Mouse (Mus musculus) liver, adult 2 months (tissue): ENCODE results near the gene Fsip1. TPM values are rescaled to one million over a fixed set of nuclear protein-coding genes. Genes with fewer than 3 reads are reported as not detected.

ENCODE experiments used
- DNase-seq: peaks from one replicate; pipeline ENCODE4 v3.0.0-alpha.2; 2011; ENCODE audit warnings: low read depth, low spot score; ENCODE audit errors: extremely low read depth
- H3K27ac ChIP-seq: fragments of 200-500 bp; replicated peaks from 2 replicates; pipeline ENCODE4 v1.5.1; 2012; ENCODE audit warnings: low read depth, mild to moderate bottlenecking, control low read depth, inconsistent platforms, low read length; ENCODE audit not compliant: insufficient read depth
- H3K27me3 ChIP-seq: fragments of 200-500 bp; 2 replicates; pipeline ENCODE4 v1.6.1; 2012; ENCODE audit warnings: mild to moderate bottlenecking, moderate library complexity, low read length, inconsistent platforms; ENCODE audit not compliant: control insufficient read depth, insufficient read depth
- H3K36me3 ChIP-seq: fragments of 200-500 bp; 2 replicates; pipeline ENCODE4 v1.6.1; 2012; ENCODE audit warnings: low read length, inconsistent platforms; ENCODE audit not compliant: control insufficient read depth, insufficient read depth
- H3K4me1 ChIP-seq: fragments of 200-500 bp; 2 replicates; pipeline ENCODE4 v1.6.1; 2011; ENCODE audit warnings: low read length; ENCODE audit not compliant: control insufficient read depth, insufficient read depth
- H3K4me3 ChIP-seq: fragments of 200-500 bp; 2 replicates; pipeline ENCODE4 v1.5.1; 2011; ENCODE audit warnings: low read depth, mild to moderate bottlenecking, control low read depth, low read length, moderate library complexity; ENCODE audit not compliant: insufficient read depth
- H3K79me2 ChIP-seq: fragments of 200-500 bp; 2 replicates; pipeline ENCODE4 v1.6.1; 2012; ENCODE audit warnings: inconsistent platforms, mild to moderate bottlenecking, low read length, moderate library complexity; ENCODE audit not compliant: control insufficient read depth, insufficient read depth
- H3K9ac ChIP-seq: fragments of 200-500 bp; 2 replicates; pipeline ENCODE4 v1.6.1; 2012; ENCODE audit warnings: low read depth, mild to moderate bottlenecking, control low read depth, inconsistent platforms, low read length
- CTCF ChIP-seq: fragments of 200-500 bp; IDR thresholded peaks from 2 replicates; pipeline ENCODE4 v1.5.1; 2011; ENCODE audit warnings: low read depth, low read length, control low read depth
- POLR2A ChIP-seq: fragments of 200-500 bp; IDR thresholded peaks from 2 replicates; pipeline ENCODE4 v1.6.1; 2011; ENCODE audit warnings: low read length, control low read depth; ENCODE audit not compliant: insufficient read depth; ENCODE audit errors: extremely low read depth
- WGBS: fragments of 180-500 bp; shearing (Covaris S2); methylation state at CpG from one replicate; pipeline ENCODE4 v1.1.7; 2018; 5-methylcytosine and 5-hydroxymethylcytosine counted together
- polyA plus RNA-seq: library from polyadenylated mRNA; depleted of rRNA; stranded (reverse); fragments of >200 nt; gene quantifications from 2 replicates; pipeline ENCODE4 v1.2.3, GENCODE M21; 2012
- total RNA-seq: library from RNA; depleted of rRNA; stranded (reverse); fragments of >200 nt; gene quantifications from 2 replicates; pipeline ENCODE4 v1.2.3, GENCODE M21; 2014

Gene Fsip1
- total and polyA plus RNA-seq, 2 experiments: 0.05 to 0.09 TPM

DNA sequence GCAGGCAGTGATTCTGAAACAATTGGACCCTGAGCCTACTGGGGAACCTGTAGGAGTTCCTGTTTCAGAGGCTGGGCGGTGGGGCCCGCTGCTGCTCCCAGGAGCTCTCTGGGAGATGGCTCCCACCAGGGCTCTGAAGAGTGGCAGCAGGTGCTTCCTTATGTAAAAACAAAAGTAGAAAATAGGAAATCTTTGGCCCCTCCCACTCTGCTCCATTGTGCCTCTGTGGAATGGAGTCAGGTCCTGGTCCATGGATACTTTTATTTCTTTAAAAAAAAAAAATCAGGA, 7.1 kb upstream of the Fsip1 start:
- Histone ChIP-seq H3K9ac (no peak overlapping the region), H3K27ac (no peak overlapping the region), H3K36me3 (no peaks in the 10 kb centered on the region), H3K27me3 (no peaks in the 10 kb centered on the region), H3K79me2 (no peaks in the 10 kb centered on the region), H3K4me3 (no peak overlapping the region), H3K4me1 (peaks cover 6% of the 10 kb centered on the region; the same call in 1 of the 2 replicates)
- no peak for DNase-seq
- WGBS: 28% methylated on average over 2 of the region's 2 CpGs
- TF ChIP-seq CTCF (no peak), POLR2A (no peak)

DNA sequence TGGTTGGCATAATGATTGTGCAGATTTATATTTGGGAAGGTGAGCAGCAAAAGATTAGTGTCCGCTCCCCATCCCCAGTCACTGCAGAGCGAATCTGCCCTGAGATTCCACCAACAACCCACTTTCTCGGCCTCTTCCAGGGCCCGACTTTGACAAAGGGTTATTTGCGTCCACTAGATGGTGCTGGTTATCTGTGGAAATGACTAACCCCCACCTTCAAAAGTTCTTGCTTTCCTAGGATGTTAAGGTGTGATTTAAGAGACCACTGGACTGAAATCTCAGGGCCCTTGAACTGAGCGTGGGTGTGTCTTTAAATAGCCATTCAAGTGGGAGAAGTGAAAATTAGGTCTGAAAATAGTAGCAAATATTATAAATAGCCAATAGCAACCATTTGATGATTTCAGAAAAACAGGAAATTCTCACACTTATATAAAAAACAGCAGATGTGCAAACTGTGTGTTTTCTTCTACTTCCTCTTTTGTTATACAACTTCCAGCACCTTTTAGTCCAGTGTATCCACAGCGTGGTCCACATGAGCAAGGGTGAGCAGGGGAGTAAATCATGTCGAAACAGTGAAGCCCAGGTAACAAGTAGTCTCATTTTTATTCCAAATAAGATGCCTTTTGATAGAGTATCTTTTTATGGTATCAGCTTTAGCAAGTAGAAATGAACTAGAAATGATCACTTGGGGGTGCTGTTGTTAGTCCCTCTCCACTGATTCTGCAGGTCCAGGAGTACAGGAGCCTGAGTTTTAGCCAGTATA, 6.6 kb upstream of the Fsip1 start:
- DNase-seq: peak; percentile 48
- H3K27me3 ChIP-seq: no peaks in the 10 kb centered on the region
- no peaks in the 10 kb centered on the region for H3K79me2 ChIP-seq
- no peak overlapping the region for H3K27ac ChIP-seq
- peak; percentile 30; the same call in 1 of the 2 replicates for TF ChIP-seq CTCF
- TF ChIP-seq POLR2A: no peak
- H3K9ac ChIP-seq: no peak overlapping the region
- peaks cover 6% of the 10 kb centered on the region; the same call in 1 of the 2 replicates for H3K4me1 ChIP-seq
- no peaks in the 10 kb centered on the region for H3K36me3 ChIP-seq
- WGBS: 14% methylated on average over 8 of the region's 8 CpGs
- H3K4me3 ChIP-seq: no peak overlapping the region

DNA sequence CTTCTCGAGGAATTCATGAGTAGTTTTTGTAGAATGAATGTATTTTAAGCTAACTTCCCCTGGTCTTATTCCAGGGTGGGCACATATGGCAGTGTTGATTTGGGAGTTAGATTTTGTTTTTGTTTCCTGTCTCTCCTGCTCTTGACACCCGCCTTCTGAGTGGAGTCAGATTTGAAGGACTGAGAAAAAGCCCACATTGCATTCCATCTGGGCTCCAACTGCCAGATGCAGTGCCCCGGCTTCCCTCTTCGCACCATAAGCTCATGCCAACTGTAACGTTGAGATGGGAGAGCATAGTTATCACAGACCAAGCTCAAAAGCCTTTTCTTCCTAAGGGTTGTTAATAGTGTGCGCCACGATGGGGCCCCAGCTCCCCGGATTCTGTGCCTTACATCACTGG, 5.9 kb upstream of the Fsip1 start:
- WGBS: 55% methylated on average over 8 of the region's 8 CpGs
- TF ChIP-seq CTCF (no peak), POLR2A (no peak)
- H3K27ac ChIP-seq: no peak overlapping the region

DNA sequence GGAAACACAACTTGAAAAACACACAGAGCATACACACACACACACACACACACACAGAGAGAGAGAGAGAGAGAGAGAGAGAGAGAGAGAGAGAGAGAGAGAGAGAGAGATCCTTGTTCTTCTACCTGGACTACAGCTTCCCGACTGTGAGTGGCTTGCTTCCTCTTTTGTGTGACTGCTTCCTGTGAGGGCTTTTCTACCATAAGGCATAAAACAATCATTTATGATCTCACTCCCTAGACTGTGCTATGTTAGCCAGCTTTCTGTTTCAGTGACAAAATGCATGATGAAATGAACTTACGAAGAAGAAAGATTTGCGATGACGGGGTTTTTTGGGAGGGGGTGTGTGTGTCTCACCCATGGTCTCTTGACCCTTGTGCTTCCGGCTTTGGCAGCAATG, 3.0 kb upstream of the Fsip1 start:
- Histone ChIP-seq H3K27ac (no peak overlapping the region), H3K36me3 (no peaks in the 10 kb centered on the region), H3K27me3 (no peaks in the 10 kb centered on the region), H3K4me1 (no peaks in the 10 kb centered on the region), H3K4me3 (no peak overlapping the region), H3K9ac (no peak overlapping the region), H3K79me2 (no peaks in the 10 kb centered on the region)
- TF ChIP-seq CTCF: no peak
- TF ChIP-seq POLR2A: no peak
- 73% methylated on average over 5 of the region's 5 CpGs for WGBS
- DNase-seq: no peak

More for the DNA sequence above, 5.9 kb upstream of the Fsip1 start:
- Histone ChIP-seq H3K36me3 (no peaks in the 10 kb centered on the region), H3K27me3 (no peaks in the 10 kb centered on the region), H3K9ac (no peak overlapping the region), H3K79me2 (no peaks in the 10 kb centered on the region), H3K4me3 (no peak overlapping the region), H3K4me1 (peaks cover 6% of the 10 kb centered on the region; the same call in 1 of the 2 replicates)
- no peak for DNase-seq

DNA sequence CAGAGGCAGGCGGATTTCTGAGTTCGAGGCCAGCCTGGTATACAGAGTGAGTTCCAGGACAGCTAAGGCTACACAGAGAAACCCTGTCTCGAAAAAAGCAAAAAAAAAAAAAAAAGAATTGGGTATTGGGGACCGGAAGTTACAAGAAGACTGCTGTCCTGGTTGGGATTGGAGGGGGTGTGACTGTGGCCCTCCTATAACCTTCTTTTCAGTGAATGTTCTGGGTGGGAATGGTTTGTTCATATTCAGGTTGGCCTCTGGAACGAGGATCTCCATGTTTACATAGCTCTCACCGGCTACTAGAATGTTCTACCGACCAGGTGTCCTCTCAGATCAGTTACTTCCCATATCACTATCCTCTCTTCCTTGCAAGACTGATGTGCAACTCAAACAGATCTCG, 328 bp upstream of the Fsip1 start:
- TF ChIP-seq POLR2A: no peak
- no peak for TF ChIP-seq CTCF
- Histone ChIP-seq H3K9ac (no peak overlapping the region), H3K4me3 (no peak overlapping the region), H3K27ac (no peak overlapping the region), H3K36me3 (no peaks in the 10 kb centered on the region), H3K79me2 (no peaks in the 10 kb centered on the region), H3K27me3 (no peaks in the 10 kb centered on the region), H3K4me1 (no peaks in the 10 kb centered on the region)
- DNase-seq: peak; percentile 8
- 58% methylated on average over 8 of the region's 8 CpGs for WGBS

DNA sequence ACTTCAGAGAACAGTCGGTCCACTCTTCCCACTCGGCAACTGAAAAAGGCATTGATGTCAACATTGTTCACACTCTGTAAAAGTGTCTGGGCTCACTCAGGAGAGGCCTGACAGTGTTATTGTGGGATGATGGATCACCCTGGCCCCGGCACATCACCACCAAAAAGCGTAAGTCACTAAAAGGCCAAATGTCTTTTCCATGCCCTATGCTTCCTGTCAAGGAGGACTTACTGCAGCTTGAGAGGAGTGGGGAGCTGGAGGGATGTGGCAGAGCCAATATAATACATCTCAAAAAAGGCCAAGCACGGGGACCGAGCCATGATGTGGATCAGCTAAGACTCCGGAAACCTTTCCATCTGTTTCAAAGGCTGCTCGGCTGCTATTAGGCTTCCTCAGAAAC, 2.2 kb downstream of the Fsip1 start:
- Histone ChIP-seq H3K27me3 (no peaks in the 10 kb centered on the region), H3K4me3 (no peak overlapping the region), H3K4me1 (no peaks in the 10 kb centered on the region), H3K9ac (no peak overlapping the region), H3K36me3 (no peaks in the 10 kb centered on the region), H3K27ac (no peak overlapping the region), H3K79me2 (no peaks in the 10 kb centered on the region)
- WGBS: 89% methylated on average over 8 of the region's 8 CpGs
- no peak for TF ChIP-seq CTCF
- no peak for TF ChIP-seq POLR2A
- no peak for DNase-seq
